Mouse (Mus musculus) T-cell, adult 66 days (primary cell): ENCODE measurements around the gene Mapkapk2. TPM values are rescaled to one million over a fixed set of nuclear protein-coding genes. Genes with fewer than 3 reads are reported as not detected.

Experiments
- total RNA-seq, 2 experiments: library from RNA; stranded (reverse); gene quantifications; 3 replicates in 1 of 2; 4 replicates in 1 of 2; pipeline ENCODE4 v1.2.4; 2023

Gene Mapkapk2
- 10 to 100 TPM; 60.6 to 63.9 TPM for total RNA-seq

DNA sequence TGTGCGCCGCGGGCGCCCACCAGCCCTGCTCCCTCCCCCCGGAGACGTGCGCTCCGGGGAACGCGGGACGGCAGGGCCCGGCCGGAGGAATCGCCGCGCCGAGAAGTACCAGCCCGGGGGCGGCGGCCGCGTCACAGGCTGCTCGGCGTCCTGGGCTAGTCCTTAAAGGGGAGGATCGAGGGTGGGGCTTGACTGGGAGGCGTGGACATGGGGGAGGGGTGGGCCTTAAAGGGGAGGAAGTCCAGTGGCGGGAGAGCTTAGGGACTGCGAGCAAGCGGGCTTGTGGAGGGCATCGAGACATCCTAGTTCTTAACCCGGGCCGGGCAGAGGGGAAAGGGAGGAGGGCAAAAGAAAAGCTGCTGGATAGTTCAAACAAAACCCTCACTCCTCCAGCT, at the start of gene Mapkapk2:
Mapkapk2 (minus strand) TSS at position 127 of the 395 bp plus-strand sequence.

DNA sequence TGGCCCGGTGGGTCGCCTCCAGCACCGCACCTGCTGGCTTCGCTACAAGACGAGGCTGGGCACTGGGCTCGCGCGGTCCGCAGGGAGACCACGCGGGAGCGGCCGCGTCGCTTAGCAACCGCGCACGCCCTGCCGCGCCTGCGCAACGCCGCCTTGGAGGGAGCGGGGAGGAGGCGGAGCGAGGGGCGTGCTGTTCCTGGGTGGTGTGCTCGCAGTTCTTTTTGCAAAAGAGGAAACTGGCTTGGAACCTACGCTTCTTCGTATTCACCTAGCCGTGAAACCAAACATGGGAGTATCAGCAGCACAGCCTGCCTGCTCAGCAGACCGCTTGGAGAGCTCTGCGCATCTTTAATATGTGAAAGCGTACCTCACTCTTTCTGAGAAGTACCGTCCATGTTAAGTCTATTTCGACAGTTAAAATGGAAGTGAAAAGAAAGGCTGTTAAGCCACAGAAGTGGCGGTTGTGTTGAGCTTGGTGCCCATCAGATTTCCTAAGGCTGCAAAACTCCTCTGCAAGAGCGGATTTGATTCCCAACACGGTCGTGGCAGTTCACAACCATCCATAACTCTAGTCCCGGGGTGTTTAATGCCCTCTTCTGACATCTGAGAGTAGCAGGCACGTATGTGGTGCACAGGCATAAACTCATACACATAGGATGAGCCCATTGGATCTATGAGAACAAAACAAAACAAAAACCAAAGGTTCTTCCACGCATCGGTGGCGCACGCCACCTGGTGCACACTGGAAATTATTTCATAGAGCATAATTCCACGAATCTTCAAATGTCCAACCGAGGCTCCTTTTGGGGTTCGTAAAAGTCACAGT, 40.8 kb upstream of the Mapkapk2 start, which contains the start of gene Dyrk3:
Dyrk3 (minus strand) TSS at position 150 of the 826 bp plus-strand sequence.

DNA sequence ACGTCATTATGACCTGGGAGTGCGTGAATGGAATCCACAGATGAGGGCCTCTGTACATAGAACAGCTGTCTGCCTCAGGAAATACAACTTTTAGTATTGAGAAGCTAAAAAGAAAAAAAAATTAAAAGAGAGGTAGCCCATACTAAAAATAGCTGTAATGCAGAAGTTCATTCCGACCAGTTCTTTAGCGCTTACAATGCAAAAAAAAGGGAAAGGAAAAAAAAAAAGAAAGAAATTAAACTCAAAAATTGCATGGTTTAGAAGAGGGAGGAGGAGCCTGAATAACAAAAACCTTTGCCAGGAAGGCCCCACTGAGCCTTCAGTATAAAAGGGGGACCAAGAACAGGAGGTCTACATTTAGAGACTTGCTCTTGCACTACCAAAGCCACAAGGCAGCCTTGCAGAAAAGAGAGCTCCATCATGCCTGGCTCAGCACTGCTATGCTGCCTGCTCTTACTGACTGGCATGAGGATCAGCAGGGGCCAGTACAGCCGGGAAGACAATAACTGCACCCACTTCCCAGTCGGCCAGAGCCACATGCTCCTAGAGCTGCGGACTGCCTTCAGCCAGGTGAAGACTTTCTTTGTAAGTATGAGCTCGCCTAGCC, 78.0 kb downstream of the Mapkapk2 start, which contains the start of gene Il10:
Il10 (plus strand) TSS at position 354 of the 607 bp plus-strand sequence.

Other genes with a start within 250 kb of the Mapkapk2 start
- 1 to 10 TPM; 1.5 to 3.5 TPM for gene Fcmr, start 232.2 kb downstream of the Mapkapk2 start, total RNA-seq
- not detected for gene Il24, start 210.4 kb downstream of the Mapkapk2 start, total RNA-seq
- not detected for gene Il20, start 186.4 kb downstream of the Mapkapk2 start, total RNA-seq
- gene Il19, start 157.7 kb downstream of the Mapkapk2 start, total RNA-seq = not detected
- 1 to 10 TPM; 2.3 to 5.7 TPM for gene Il10, start 78.0 kb downstream of the Mapkapk2 start, total RNA-seq
- gene Dyrk3, start 40.5 kb upstream of the Mapkapk2 start, total RNA-seq = 1 to 10 TPM; 1.4 to 1.7 TPM
- gene Eif2d, start 55.4 kb upstream of the Mapkapk2 start, total RNA-seq = 10 to 100 TPM; 32.4 to 38.5 TPM
- 100 to 1,000 TPM; 188 to 198 TPM for gene Rassf5, start 147.4 kb upstream of the Mapkapk2 start, total RNA-seq
- gene Ikbke, start 181.8 kb upstream of the Mapkapk2 start, total RNA-seq = 100 to 1,000 TPM; 305 to 334 TPM